Mouse (Mus musculus): ENCODE results near the gene Ccdc85c. TPM values are rescaled to one million over a fixed set of nuclear protein-coding genes. Genes with fewer than 3 reads are reported as not detected.

Ccdc85c gene
- 6.7 and 7.0 TPM in 2 replicates for polyA plus RNA-seq (2015; fragmentation: Nextera tagmentation; extraction: Ambion mirVana)

DNA sequence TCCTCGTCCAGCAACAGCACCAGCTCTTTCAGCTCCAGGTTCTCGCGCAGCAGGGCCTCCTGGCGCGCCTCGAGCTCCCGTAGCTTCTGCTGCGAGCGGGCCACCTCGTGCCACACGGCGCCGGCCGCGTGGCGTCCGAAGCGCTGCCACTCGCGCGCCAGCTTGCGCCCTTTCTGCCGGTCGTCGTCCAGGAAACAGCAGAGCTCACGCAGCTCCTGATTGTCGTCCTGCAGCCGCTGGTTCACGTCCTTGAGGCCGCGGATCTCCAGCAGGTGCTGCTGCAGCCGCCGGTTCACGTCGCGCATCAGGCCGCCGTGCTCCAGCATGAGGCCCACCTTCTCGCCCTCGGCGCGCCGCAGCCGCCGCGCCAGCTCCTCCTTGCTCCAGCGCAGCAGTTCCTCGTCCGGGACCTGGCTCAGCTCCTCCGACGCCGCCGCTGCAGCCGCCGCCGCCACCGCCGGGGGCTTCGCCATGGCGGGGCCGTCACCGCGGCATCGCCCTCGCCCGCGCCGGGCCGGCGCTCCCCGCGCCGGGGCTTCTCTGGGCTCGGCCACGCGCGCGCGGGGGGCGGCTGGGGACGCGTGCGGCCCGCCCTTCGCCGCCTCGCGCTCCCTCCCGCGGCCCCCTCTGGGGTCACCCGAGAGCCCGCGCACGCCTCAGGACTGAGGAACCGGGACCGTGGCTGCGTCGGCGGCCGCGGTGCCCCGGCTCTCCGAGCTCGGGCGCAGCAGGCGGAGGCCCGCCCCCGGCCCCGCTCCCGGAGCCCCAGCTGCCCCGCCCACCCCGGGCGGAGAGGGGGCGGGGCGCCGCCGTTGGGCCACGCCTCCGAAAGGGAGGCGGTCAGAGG is at the start of gene Ccdc85c:
Gene Ccdc85c, minus strand, starts transcription at position 765 of the 847 bp plus-strand sequence.
- under 1% methylated on average over 89 of the region's 120 CpGs for WGBS
- H3K4me3 ChIP-seq (ENCODE audit: low read depth, low read length) = peak within 1 kb of the TSS; percentile 66
- peak; percentile 59 for DNase-seq (ENCODE audit: low spot score)
- no peaks in the 10 kb centered on the region for H3K36me3 ChIP-seq (ENCODE audit: control insufficient read depth, insufficient read depth, low read length)
- ATAC-seq (ENCODE audit: low FRiP score, low TSS enrichment) = no peak
- H3K27ac ChIP-seq (replicated peaks) = peak within 1 kb of the TSS; percentile 78
- peak within 1 kb of the TSS; percentile 99 for H3K4me2 ChIP-seq (replicated peaks; ENCODE audit: low read depth)
- H3K9me3 ChIP-seq (ENCODE audit: control insufficient read depth, low read length) = no peaks in the 10 kb centered on the region
- TF ChIP-seq EP300 (optimal IDR thresholded peaks at IDR 0.05) (no peak), CTCF (IDR thresholded peaks at IDR 0.05; ENCODE audit: low read depth) (peak; percentile 36; the same call in 1 of the 2 replicates)
- H3K4me1 ChIP-seq (replicated peaks; ENCODE audit: control insufficient read depth, insufficient read depth) = peaks cover 16% of the 10 kb centered on the region
- no peaks in the 10 kb centered on the region for H3K27me3 ChIP-seq (ENCODE audit: control insufficient read depth, insufficient read depth, low read length)
- H3K9ac ChIP-seq (ENCODE audit: low read length) = peak within 1 kb of the TSS; percentile 70

- ATAC-seq (ENCODE audit: low FRiP score, low TSS enrichment) (no peak), DNase-seq (ENCODE audit: low spot score) (no peak)
- H3K9me3 ChIP-seq (ENCODE audit: control insufficient read depth, low read length) = no peaks in the 10 kb centered on the region
- 30% methylated on average over 8 of the region's 8 CpGs for whole genome bisulfite sequencing
- no peak overlapping the region for H3K4me2 ChIP-seq (replicated peaks; ENCODE audit: low read depth)
- H3K36me3 ChIP-seq (ENCODE audit: control insufficient read depth, insufficient read depth, low read length) = no peaks in the 10 kb centered on the region
- no peaks in the 10 kb centered on the region for H3K4me1 ChIP-seq (replicated peaks; ENCODE audit: control insufficient read depth, insufficient read depth)
- TF ChIP-seq CTCF (IDR thresholded peaks at IDR 0.05; ENCODE audit: low read depth) = no peak
- TF ChIP-seq EP300 (optimal IDR thresholded peaks at IDR 0.05) = no peak
- H3K4me3 ChIP-seq (ENCODE audit: low read depth, low read length) = no peak overlapping the region
- H3K27ac ChIP-seq (replicated peaks) = no peak overlapping the region
- no peak overlapping the region for H3K9ac ChIP-seq (ENCODE audit: low read length)
- peaks cover 2% of the 10 kb centered on the region; the same call in 1 of the 2 replicates for H3K27me3 ChIP-seq (ENCODE audit: control insufficient read depth, insufficient read depth, low read length)
Observed at GRCm38 (mm10) chr12:108320096-108320495, 44.9 kb upstream of the Ccdc85c start.

DNA sequence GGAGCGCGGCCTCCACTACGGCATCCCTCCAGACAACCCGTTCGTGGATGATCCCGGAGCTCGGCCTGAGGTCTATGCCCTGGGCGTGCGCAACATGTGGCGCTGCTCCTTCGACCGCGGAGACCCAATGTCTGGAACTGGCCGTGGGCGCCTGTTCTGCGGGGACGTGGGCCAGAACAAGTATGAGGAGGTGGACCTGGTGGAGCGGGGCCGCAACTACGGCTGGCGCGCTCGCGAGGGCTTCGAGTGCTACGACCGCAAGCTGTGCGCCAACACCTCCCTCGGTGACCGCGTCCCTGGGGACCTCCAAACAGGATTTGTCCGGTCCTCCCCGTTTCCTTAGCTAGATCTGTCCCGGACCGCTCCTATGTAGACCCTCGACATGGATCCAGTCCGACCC is 43.3 kb upstream of the Ccdc85c start:
- Histone ChIP-seq H3K9me3 (ENCODE audit: control insufficient read depth, low read length) (no peaks in the 10 kb centered on the region), H3K9ac (ENCODE audit: low read length) (no peak overlapping the region), H3K27me3 (ENCODE audit: control insufficient read depth, insufficient read depth, low read length) (peaks cover 2% of the 10 kb centered on the region; the same call in 1 of the 2 replicates), H3K4me2 (replicated peaks; ENCODE audit: low read depth) (no peak overlapping the region), H3K4me3 (ENCODE audit: low read depth, low read length) (no peak overlapping the region), H3K36me3 (ENCODE audit: control insufficient read depth, insufficient read depth, low read length) (no peaks in the 10 kb centered on the region), H3K27ac (replicated peaks) (no peak overlapping the region), H3K4me1 (replicated peaks; ENCODE audit: control insufficient read depth, insufficient read depth) (no peaks in the 10 kb centered on the region)
- DNase-seq (ENCODE audit: low spot score) (no peak), ATAC-seq (ENCODE audit: low FRiP score, low TSS enrichment) (no peak)
- WGBS = 18% methylated on average over 37 of the region's 37 CpGs
- no peak for TF ChIP-seq EP300 (optimal IDR thresholded peaks at IDR 0.05)
- no peak for TF ChIP-seq CTCF (IDR thresholded peaks at IDR 0.05; ENCODE audit: low read depth)

DNA sequence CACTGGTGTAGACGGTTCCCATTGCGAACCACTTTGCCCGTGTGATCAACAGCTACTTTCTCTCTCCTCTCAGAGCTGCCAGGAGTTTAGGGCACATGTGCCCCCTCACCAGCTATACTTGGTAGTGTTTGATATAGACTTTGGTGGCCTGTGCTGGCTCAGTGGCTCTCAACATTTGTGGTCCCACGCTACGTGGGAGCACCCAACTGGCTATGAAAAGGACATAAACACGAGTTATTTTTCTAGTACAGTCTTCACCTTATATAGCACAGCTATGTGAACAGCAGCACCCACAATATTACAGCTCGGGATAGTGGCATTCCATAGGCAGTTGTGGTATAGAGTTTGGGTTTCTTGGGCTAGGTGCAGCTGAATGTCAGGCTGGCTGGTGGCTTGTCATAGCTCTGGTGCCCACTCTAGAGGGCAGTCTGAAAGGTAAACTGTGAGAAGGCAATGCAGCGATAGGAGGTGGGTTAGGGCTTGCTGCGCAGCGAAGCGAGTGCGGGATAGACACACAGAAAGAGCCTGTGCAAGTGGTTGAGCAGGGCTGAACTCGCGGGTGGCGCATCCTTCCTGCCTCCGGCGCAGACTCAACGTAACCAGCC is 42.7 kb upstream of the Ccdc85c start:
- ATAC-seq (ENCODE audit: low FRiP score, low TSS enrichment) (no peak), DNase-seq (ENCODE audit: low spot score) (no peak)
- H3K4me3 ChIP-seq (ENCODE audit: low read depth, low read length) = no peak overlapping the region
- H3K4me1 ChIP-seq (replicated peaks; ENCODE audit: control insufficient read depth, insufficient read depth) = no peaks in the 10 kb centered on the region
- H3K4me2 ChIP-seq (replicated peaks; ENCODE audit: low read depth) = no peak overlapping the region
- no peaks in the 10 kb centered on the region for H3K9me3 ChIP-seq (ENCODE audit: control insufficient read depth, low read length)
- no peak overlapping the region for H3K27ac ChIP-seq (replicated peaks)
- no peaks in the 10 kb centered on the region for H3K36me3 ChIP-seq (ENCODE audit: control insufficient read depth, insufficient read depth, low read length)
- TF ChIP-seq CTCF (IDR thresholded peaks at IDR 0.05; ENCODE audit: low read depth) = no peak
- TF ChIP-seq EP300 (optimal IDR thresholded peaks at IDR 0.05) = no peak
- 40% methylated on average over 18 of the region's 18 CpGs for WGBS
- no peak overlapping the region for H3K9ac ChIP-seq (ENCODE audit: low read length)
- peaks cover 2% of the 10 kb centered on the region; the same call in 1 of the 2 replicates for H3K27me3 ChIP-seq (ENCODE audit: control insufficient read depth, insufficient read depth, low read length)

GRCm38 (mm10) chr12:108317201-108317738 is 42.0 kb upstream of the Ccdc85c start:
- Histone ChIP-seq H3K4me3 (ENCODE audit: low read depth, low read length) (no peak overlapping the region), H3K27me3 (ENCODE audit: control insufficient read depth, insufficient read depth, low read length) (peaks cover 2% of the 10 kb centered on the region; the same call in 1 of the 2 replicates), H3K9me3 (ENCODE audit: control insufficient read depth, low read length) (no peaks in the 10 kb centered on the region), H3K9ac (ENCODE audit: low read length) (no peak overlapping the region), H3K36me3 (ENCODE audit: control insufficient read depth, insufficient read depth, low read length) (no peaks in the 10 kb centered on the region), H3K4me1 (replicated peaks; ENCODE audit: control insufficient read depth, insufficient read depth) (no peaks in the 10 kb centered on the region), H3K4me2 (replicated peaks; ENCODE audit: low read depth) (no peak overlapping the region), H3K27ac (replicated peaks) (no peak overlapping the region)
- TF ChIP-seq EP300 (optimal IDR thresholded peaks at IDR 0.05) = no peak
- TF ChIP-seq CTCF (IDR thresholded peaks at IDR 0.05; ENCODE audit: low read depth) = no peak
- ATAC-seq (ENCODE audit: low FRiP score, low TSS enrichment) = no peak
- DNase-seq (ENCODE audit: low spot score) = no peak
- 28% methylated on average over 9 of the region's 9 CpGs for WGBS

Data from stomach, postnatal 0 days (tissue).